Mouse (Mus musculus): ENCODE data around the gene Dusp16. TPM values are rescaled to one million over a fixed set of nuclear protein-coding genes. Genes with fewer than 3 reads are reported as not detected.

Gene Dusp16
- polyA plus RNA-seq, 1 experiment from 2014 or later, result 17.0 TPM

DNA sequence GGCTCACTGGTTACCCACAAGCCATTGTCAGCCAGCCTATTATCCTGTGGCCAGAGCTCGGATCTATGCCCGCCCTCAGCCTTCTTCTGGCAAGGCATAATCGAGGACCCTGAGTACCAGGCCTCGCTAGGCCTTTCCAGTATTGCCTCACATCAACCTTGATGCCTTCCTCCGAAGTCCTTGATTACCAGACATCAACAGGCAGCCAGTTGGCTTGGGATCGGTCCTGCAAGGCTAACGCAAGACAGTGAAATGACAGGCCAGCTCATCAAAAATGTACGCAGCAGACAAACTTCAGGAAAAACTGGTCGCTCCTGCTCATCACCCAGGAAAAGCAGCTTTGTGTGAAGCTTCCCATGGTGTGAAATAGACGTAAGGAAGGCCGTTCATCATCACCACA, 15.4 kb upstream of the Dusp16 start:
- Histone ChIP-seq H3K9me3 (no peaks in the 10 kb centered on the region), H3K4me1 (no peaks in the 10 kb centered on the region; the same call in 1 of the 2 replicates), H3K4me3 (no peak overlapping the region), H3K4me2 (replicated peaks) (no peak overlapping the region), H3K9ac (replicated peaks) (no peak overlapping the region), H3K27me3 (no peaks in the 10 kb centered on the region), H3K36me3 (no peaks in the 10 kb centered on the region), H3K27ac (replicated peaks) (no peak overlapping the region)
- ATAC-seq (ENCODE audit: low FRiP score, low read depth), result no peak
- WGBS, result 90% methylated on average over 11 of the region's 11 CpGs

DNA sequence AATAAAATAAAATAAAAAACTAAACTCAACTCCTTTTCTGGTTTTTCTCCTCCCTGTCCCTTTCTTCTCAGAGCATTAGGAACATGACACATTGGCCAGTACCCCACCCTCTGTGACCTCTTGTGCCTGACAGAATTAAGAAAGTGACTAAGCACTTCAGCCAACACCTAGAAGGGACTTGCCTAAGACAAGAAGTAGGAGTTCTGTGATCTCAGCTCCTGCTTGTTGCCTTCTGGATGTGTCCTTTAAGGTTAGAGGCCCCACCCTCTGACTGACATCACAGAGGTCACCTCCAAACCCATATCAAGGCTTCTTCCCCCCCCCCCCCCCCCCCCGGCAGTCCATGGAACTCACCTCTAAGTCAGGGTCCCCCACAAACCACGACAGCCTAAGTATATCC, 14.7 kb upstream of the Dusp16 start:
- ATAC-seq (ENCODE audit: low FRiP score, low read depth), result no peak
- no peak overlapping the region for H3K4me2 ChIP-seq (replicated peaks)
- H3K4me3 ChIP-seq, result no peak overlapping the region
- no peaks in the 10 kb centered on the region; the same call in 1 of the 2 replicates for H3K4me1 ChIP-seq
- 48% methylated on average over 2 of the region's 2 CpGs for WGBS
- H3K36me3 ChIP-seq, result no peaks in the 10 kb centered on the region
- no peaks in the 10 kb centered on the region for H3K27me3 ChIP-seq
- no peaks in the 10 kb centered on the region for H3K9me3 ChIP-seq
- no peak overlapping the region for H3K27ac ChIP-seq (replicated peaks)
- no peak overlapping the region for H3K9ac ChIP-seq (replicated peaks)

DNA sequence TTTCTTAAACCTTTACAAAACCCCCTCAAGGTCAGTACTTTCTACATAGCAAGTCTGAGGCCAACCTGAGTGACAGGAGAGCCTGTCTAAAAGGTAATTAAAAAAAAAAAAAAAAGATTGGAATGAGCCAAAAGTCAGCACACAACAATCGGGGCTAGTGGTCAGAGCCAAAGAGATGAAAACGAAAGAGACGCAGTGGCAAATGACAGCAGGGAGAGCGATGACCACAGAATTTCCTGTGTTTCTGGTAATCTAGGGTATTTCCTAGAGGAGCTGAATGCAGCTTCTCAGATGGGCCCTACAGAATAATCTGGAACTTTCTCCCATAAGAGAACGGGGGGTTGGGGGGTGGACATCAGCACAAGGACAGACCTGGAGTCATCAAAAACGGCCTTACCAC, 13.7 kb upstream of the Dusp16 start:
- no peak overlapping the region for H3K4me2 ChIP-seq (replicated peaks)
- ATAC-seq (ENCODE audit: low FRiP score, low read depth), result no peak
- H3K4me1 ChIP-seq, result no peaks in the 10 kb centered on the region; the same call in 1 of the 2 replicates
- H3K9ac ChIP-seq (replicated peaks), result no peak overlapping the region
- no peaks in the 10 kb centered on the region for H3K36me3 ChIP-seq
- 94% methylated on average over 6 of the region's 6 CpGs for WGBS
- no peak overlapping the region for H3K4me3 ChIP-seq
- no peaks in the 10 kb centered on the region for H3K9me3 ChIP-seq
- H3K27me3 ChIP-seq, result no peaks in the 10 kb centered on the region
- H3K27ac ChIP-seq (replicated peaks), result no peak overlapping the region

DNA sequence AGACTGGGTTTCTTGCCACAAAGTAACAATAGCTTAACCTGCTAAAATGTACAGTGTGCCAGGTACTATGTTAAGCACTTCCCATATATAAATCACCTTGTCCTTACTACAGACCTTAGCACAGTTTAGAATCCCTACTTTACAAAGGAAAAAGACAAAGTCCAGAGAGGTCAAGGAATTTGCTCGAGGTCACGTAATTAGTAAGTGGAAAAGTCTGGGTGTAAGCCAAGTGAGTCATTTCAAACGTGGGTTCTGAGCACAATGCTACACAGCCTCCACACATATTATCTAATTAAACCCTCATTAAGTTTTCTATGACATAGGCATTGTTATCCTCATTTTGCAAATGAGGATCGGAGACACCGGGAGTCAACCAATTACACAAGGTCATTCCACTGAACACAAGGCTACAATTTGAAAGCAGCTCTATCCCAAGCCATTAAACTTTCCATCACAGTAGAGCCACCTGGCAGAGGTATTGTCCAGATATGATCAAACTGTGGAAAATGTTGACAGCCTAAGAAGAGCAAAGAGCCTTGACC, 12.4 kb upstream of the Dusp16 start:
- Histone ChIP-seq H3K27ac (replicated peaks) (no peak overlapping the region), H3K36me3 (no peaks in the 10 kb centered on the region), H3K9ac (replicated peaks) (no peak overlapping the region), H3K4me3 (no peak overlapping the region), H3K9me3 (no peaks in the 10 kb centered on the region), H3K4me1 (no peaks in the 10 kb centered on the region; the same call in 1 of the 2 replicates), H3K4me2 (replicated peaks) (no peak overlapping the region), H3K27me3 (no peaks in the 10 kb centered on the region)
- WGBS, result 78% methylated on average over 5 of the region's 5 CpGs
- no peak for ATAC-seq (ENCODE audit: low FRiP score, low read depth)

DNA sequence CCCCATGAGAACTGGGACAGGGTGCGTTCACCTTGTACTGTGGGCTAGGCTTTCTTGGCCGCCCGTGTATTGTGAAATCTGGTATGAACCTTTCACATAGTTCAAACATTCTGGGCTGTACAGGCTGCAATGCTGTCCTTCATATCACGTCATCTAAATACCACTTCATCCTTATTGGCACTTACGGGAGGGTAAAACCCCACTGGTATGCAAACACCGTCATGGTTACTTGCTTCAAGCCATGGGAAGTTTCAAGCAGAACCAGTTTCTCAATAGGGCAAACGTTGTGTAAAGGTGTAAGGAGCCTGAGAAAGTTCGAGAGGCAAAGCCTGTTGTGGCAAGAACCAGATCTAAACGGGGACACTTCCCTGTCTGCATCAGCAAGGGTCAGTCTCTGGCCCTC, 10.2 kb upstream of the Dusp16 start:
- Histone ChIP-seq H3K4me1 (no peaks in the 10 kb centered on the region; the same call in 1 of the 2 replicates), H3K36me3 (no peaks in the 10 kb centered on the region), H3K27me3 (no peaks in the 10 kb centered on the region), H3K4me3 (no peak overlapping the region), H3K9me3 (no peaks in the 10 kb centered on the region), H3K4me2 (replicated peaks) (no peak overlapping the region), H3K9ac (replicated peaks) (no peak overlapping the region), H3K27ac (replicated peaks) (no peak overlapping the region)
- no peak for ATAC-seq (ENCODE audit: low FRiP score, low read depth)
- 79% methylated on average over 9 of the region's 9 CpGs for WGBS

DNA sequence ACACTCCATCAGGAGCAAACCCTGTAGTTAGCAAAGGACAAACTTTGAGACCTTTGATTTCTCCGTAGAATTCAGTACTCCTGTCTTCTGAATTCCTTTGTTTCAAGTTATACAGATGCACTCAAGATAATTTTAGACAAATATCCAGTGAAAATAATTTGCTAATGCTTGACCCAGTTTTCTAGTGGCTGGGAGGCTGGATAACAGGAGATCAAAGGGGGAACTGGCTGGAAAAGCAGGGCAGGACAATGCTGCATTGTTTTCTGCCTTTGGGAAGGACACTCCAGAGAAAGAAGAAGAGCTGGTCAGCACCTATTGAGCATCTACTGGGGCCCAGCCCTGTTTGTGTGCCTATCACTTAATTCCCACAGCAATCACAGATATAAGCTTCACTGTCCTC, 9.1 kb upstream of the Dusp16 start:
- Histone ChIP-seq H3K4me3 (no peak overlapping the region), H3K36me3 (no peaks in the 10 kb centered on the region), H3K4me2 (replicated peaks) (no peak overlapping the region), H3K27me3 (no peaks in the 10 kb centered on the region), H3K9ac (replicated peaks) (no peak overlapping the region), H3K27ac (replicated peaks) (no peak overlapping the region), H3K4me1 (no peaks in the 10 kb centered on the region; the same call in 1 of the 2 replicates), H3K9me3 (no peaks in the 10 kb centered on the region)
- 73% methylated on average over 1 of the region's 1 CpGs for WGBS
- ATAC-seq (ENCODE audit: low FRiP score, low read depth), result no peak

DNA sequence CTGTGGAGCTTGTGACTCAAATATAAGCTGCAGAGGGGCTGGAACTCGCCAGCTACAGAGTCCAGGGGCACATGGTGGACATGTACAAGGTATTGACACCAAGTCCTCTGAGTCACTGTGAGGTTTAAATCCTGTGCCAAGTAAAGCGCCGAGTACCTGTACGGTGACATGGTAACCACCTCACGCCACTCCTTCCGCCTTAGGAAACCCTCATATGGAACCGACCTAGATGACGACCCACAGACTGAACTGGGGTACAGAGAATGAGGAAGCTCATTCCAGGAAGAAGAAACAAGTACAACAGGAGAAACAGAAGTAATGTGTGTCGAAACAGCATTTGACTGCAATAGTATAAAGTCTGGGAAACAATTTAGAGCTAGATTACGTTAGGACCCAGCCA, 3.9 kb upstream of the Dusp16 start:
- no peak overlapping the region for H3K4me3 ChIP-seq
- WGBS, result 90% methylated on average over 10 of the region's 10 CpGs
- peaks cover 13% of the 10 kb centered on the region; the same call in 1 of the 2 replicates for H3K27me3 ChIP-seq
- H3K36me3 ChIP-seq, result no peaks in the 10 kb centered on the region
- 0 out of 2 replicates have a peak, but pooled peaks cover 4% of the 10 kb centered on the region for H3K4me1 ChIP-seq
- H3K27ac ChIP-seq (replicated peaks), result no peak overlapping the region
- no peak overlapping the region for H3K9ac ChIP-seq (replicated peaks)
- ATAC-seq (ENCODE audit: low FRiP score, low read depth), result no peak
- H3K4me2 ChIP-seq (replicated peaks), result no peak overlapping the region
- H3K9me3 ChIP-seq, result no peaks in the 10 kb centered on the region

DNA sequence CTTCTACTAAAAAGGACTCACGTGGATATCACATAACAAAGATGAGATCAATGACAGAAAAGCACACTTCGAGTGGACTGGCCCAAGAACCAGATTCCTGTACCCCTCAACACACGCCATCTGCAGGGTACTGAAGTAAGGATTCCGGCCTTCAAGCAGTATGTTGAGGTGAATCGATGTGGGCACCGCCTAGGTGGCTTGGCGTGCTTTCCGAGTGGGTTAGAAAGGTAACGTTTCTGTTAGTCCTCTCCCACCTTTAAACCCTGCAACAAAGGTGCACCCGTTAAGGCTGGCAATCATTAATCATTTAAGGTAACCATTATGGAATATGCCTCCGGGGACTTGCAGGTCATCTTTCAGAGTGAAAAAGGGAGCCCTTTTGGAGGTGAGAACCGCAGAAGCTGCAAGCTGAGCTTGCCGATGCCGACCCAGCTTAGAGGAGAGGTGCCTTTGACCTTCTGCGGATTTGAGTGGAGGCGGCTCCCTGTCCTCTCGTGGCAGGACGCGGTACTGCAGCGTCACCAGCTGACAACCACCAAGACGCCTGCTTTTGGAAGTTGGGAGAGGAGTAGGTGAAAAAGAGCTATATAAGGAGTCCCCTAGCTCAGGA, 1.6 kb upstream of the Dusp16 start:
- H3K27me3 ChIP-seq, result peaks cover 13% of the 10 kb centered on the region; the same call in 1 of the 2 replicates
- no peak overlapping the region for H3K9ac ChIP-seq (replicated peaks)
- H3K4me1 ChIP-seq, result peaks cover 10% of the 10 kb centered on the region
- WGBS, result 15% methylated on average over 21 of the region's 21 CpGs
- ATAC-seq (ENCODE audit: low FRiP score, low read depth), result 0 out of 2 replicates have a peak, but pooled peaks have one; percentile 10
- H3K36me3 ChIP-seq, result no peaks in the 10 kb centered on the region
- H3K4me2 ChIP-seq (replicated peaks), result peak overlapping the region; percentile 42
- 0 out of 2 replicates have a peak overlapping the region, but pooled peaks have one; percentile 3 for H3K4me3 ChIP-seq
- no peaks in the 10 kb centered on the region for H3K9me3 ChIP-seq
- H3K27ac ChIP-seq (replicated peaks), result no peak overlapping the region

DNA sequence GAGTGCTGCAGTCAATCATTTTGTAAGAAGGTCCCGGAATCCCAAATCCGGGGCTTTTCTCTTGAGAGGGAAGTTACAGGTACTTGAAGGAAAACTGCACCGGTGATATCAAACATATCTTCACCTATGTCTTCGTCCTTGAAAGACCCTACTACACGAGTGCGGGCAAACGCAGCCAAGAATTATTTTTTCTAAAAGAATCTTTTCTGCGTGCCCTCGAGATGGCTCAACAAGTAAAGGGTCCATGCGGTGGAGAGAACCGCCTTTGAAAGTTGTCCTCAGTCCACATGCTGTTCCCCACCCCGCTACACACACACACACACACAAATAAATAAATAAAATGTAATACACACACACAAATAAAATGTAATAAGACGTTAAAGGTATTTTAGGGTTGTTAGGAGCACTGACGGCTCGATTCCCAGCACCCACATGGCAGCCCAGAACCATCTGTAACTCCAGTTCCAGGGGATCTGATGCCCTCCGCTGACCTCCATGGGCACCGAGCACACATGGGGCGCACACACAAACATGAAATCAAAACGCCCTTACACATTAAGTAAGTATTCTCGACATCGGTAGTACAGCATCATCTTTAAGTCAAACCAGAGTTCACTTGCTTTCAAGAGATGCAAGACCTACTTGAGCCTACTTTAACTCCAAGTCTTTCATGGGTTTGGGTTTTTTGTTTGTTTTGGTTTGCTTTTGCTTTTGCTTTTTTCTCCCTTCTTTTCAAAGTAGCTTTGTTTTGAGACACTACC, 801 bp upstream of the Dusp16 start:
- no peaks in the 10 kb centered on the region for H3K9me3 ChIP-seq
- H3K27ac ChIP-seq (replicated peaks), result no peak overlapping the region
- peak; percentile 7; the same call in 1 of the 2 replicates for ATAC-seq (ENCODE audit: low FRiP score, low read depth)

DNA sequence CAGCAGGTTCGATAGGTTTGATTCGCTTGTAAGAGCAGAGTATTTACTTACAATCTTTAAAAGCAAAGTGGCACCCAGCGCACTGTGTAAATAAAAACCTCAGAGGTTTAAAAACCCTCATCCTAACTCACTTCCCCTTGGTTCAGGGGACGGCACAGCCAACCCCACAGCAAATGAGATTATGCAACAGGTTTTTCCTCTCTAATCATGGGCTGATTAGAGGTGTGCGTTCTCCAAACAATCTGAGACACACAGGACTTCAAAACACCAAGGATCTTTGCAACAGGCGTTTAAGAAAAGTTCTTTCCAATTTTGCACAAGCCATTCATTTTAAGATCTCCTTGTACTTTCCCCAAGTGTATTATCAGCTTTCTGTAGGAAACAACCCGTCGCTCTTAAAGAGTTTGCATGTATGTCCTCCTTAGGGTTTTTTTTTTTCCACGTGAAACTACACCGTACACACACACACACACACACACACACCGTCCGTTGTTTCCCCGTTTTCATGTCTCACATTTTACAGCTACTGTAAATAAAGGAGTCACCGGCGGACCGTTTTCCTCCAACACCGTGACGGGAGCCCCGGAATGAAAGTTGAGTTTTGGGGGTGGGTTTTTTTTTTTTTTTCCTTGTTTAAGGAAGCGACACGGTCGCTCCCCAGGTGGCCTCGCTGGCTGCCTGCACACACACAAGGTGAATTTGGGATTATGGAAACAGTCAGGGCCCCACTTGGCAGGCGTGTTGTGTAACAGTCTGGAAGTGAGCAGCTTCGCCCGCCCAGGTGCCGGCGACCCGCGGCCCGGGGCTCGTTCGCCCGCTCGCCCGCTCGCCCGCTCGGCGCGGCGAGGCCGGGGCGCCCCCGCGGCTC, 940 bp downstream of the Dusp16 start:
- H3K4me2 ChIP-seq (replicated peaks), result peak overlapping the region; percentile 55
- WGBS, result 1% methylated on average over 46 of the region's 46 CpGs
- H3K27me3 ChIP-seq, result peaks cover 13% of the 10 kb centered on the region; the same call in 1 of the 2 replicates
- peak overlapping the region; percentile 75 for H3K4me3 ChIP-seq
- peaks cover 11% of the 10 kb centered on the region for H3K4me1 ChIP-seq
- no peaks in the 10 kb centered on the region for H3K9me3 ChIP-seq
- peak overlapping the region; percentile 89 for H3K9ac ChIP-seq (replicated peaks)
- H3K36me3 ChIP-seq, result no peaks in the 10 kb centered on the region
- H3K27ac ChIP-seq (replicated peaks), result peak overlapping the region; percentile 90; the same call in 1 of the 2 replicates
- ATAC-seq (ENCODE audit: low FRiP score, low read depth), result peak; percentile 64; the same call in 1 of the 2 replicates

More for the DNA sequence above, 801 bp upstream of the Dusp16 start:
- H3K4me1 ChIP-seq, result peaks cover 11% of the 10 kb centered on the region
- peak overlapping the region; percentile 52 for H3K9ac ChIP-seq (replicated peaks)
- peak overlapping the region; percentile 75 for H3K4me3 ChIP-seq
- peaks cover 13% of the 10 kb centered on the region; the same call in 1 of the 2 replicates for H3K27me3 ChIP-seq
- no peaks in the 10 kb centered on the region for H3K36me3 ChIP-seq
- 39% methylated on average over 21 of the region's 21 CpGs for WGBS
- peak overlapping the region; percentile 55 for H3K4me2 ChIP-seq (replicated peaks)

DNA sequence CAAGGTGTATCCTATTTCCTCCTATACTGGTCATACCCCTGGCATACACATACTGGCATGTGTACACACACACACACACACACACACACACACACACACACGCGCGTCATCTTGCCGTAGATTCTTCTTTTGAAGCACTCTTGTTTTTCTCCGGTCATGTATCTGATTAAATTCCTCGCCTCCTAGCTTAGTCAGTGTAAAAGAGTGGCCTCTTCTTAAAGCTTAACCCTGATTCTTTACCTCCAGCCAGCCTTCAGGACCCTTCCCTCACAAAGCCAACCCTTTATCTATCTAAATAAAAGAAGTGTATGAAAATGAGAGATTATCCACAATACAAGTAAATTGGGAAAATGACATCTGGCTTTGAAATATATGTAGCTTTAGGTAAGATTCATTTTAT, 3.3 kb downstream of the Dusp16 start:
- H3K27me3 ChIP-seq, result peaks cover 12% of the 10 kb centered on the region; the same call in 1 of the 2 replicates
- no peak overlapping the region for H3K4me3 ChIP-seq
- peaks cover 10% of the 10 kb centered on the region for H3K4me1 ChIP-seq
- no peaks in the 10 kb centered on the region for H3K36me3 ChIP-seq
- no peak overlapping the region for H3K4me2 ChIP-seq (replicated peaks)
- 37% methylated on average over 6 of the region's 6 CpGs for WGBS
- H3K9ac ChIP-seq (replicated peaks), result no peak overlapping the region
- no peak overlapping the region for H3K27ac ChIP-seq (replicated peaks)
- H3K9me3 ChIP-seq, result no peaks in the 10 kb centered on the region
- no peak for ATAC-seq (ENCODE audit: low FRiP score, low read depth)

Data from midbrain, embryonic 12.5 days (tissue).